Mouse (Mus musculus): Measurements from ENCODE around the gene Mxd4. TPM values are rescaled to one million over a fixed set of nuclear protein-coding genes. Genes with fewer than 3 reads are reported as not detected.

Gene Mxd4
- total and polyA plus RNA-seq, 2 experiments: 43.6 to 125 TPM

- Histone ChIP-seq H3K27ac (replicated peaks; ENCODE audit: insufficient read depth, low read depth, low read length) (no peak overlapping the region), H3K36me3 (ENCODE audit: control insufficient read depth, insufficient read depth, low read length) (no peaks in the 10 kb centered on the region), H3K79me2 (ENCODE audit: control insufficient read depth, insufficient read depth, low read length) (peaks cover 21% of the 10 kb centered on the region), H3K9ac (ENCODE audit: low read depth, low read length) (no peak overlapping the region), H3K27me3 (ENCODE audit: control insufficient read depth, insufficient read depth, low read length) (no peaks in the 10 kb centered on the region), H3K4me3 (ENCODE audit: insufficient read depth, low read depth, low read length) (no peak overlapping the region), H3K4me1 (ENCODE audit: control insufficient read depth, insufficient read depth, low read length) (peaks cover 17% of the 10 kb centered on the region)
- DNase-seq (ENCODE audit: extremely low read depth, low read depth, low spot score): no peak
- WGBS: 84% methylated on average over 1 of the region's 1 CpGs
- TF ChIP-seq CTCF (IDR thresholded peaks at IDR 0.05; ENCODE audit: low read depth, low read length) (no peak), POLR2A (IDR thresholded peaks at IDR 0.05; ENCODE audit: extremely low read depth, insufficient read depth, low read length) (no peak)
These were observed 2.0 kb upstream of the Mxd4 start for GRCm38 (mm10) chr5:34189521-34189920.

GRCm38 (mm10) chr5:34188856-34189255 is 1.3 kb upstream of the Mxd4 start:
- 87% methylated on average over 2 of the region's 2 CpGs for WGBS
- H3K79me2 ChIP-seq (ENCODE audit: control insufficient read depth, insufficient read depth, low read length): peaks cover 22% of the 10 kb centered on the region
- no peak for DNase-seq (ENCODE audit: extremely low read depth, low read depth, low spot score)
- H3K36me3 ChIP-seq (ENCODE audit: control insufficient read depth, insufficient read depth, low read length): no peaks in the 10 kb centered on the region
- H3K4me3 ChIP-seq (ENCODE audit: insufficient read depth, low read depth, low read length): no peak overlapping the region
- H3K9ac ChIP-seq (ENCODE audit: low read depth, low read length): no peak overlapping the region
- H3K27ac ChIP-seq (replicated peaks; ENCODE audit: insufficient read depth, low read depth, low read length): no peak overlapping the region
- no peaks in the 10 kb centered on the region for H3K27me3 ChIP-seq (ENCODE audit: control insufficient read depth, insufficient read depth, low read length)
- H3K4me1 ChIP-seq (ENCODE audit: control insufficient read depth, insufficient read depth, low read length): peaks cover 21% of the 10 kb centered on the region
- no peak for TF ChIP-seq POLR2A (IDR thresholded peaks at IDR 0.05; ENCODE audit: extremely low read depth, insufficient read depth, low read length)
- no peak for TF ChIP-seq CTCF (IDR thresholded peaks at IDR 0.05; ENCODE audit: low read depth, low read length)

- Histone ChIP-seq H3K4me3 (ENCODE audit: insufficient read depth, low read depth, low read length) (peak overlapping the region; percentile 68), H3K36me3 (ENCODE audit: control insufficient read depth, insufficient read depth, low read length) (peaks cover 2% of the 10 kb centered on the region; the same call in 1 of the 2 replicates), H3K27me3 (ENCODE audit: control insufficient read depth, insufficient read depth, low read length) (no peaks in the 10 kb centered on the region), H3K9ac (ENCODE audit: low read depth, low read length) (peak overlapping the region; percentile 84), H3K4me1 (ENCODE audit: control insufficient read depth, insufficient read depth, low read length) (peaks cover 26% of the 10 kb centered on the region), H3K79me2 (ENCODE audit: control insufficient read depth, insufficient read depth, low read length) (peaks cover 32% of the 10 kb centered on the region), H3K27ac (replicated peaks; ENCODE audit: insufficient read depth, low read depth, low read length) (peak overlapping the region; percentile 83)
- peak; percentile 46 for DNase-seq (ENCODE audit: extremely low read depth, low read depth, low spot score)
- under 1% methylated on average over 46 of the region's 46 CpGs for WGBS
- TF ChIP-seq CTCF (IDR thresholded peaks at IDR 0.05; ENCODE audit: low read depth, low read length) (no peak), POLR2A (IDR thresholded peaks at IDR 0.05; ENCODE audit: extremely low read depth, insufficient read depth, low read length) (0 out of 2 replicates have a peak, but pooled peaks have one; percentile 7)
These were observed 544 bp downstream of the Mxd4 start for GRCm38 (mm10) chr5:34186961-34187391.

GRCm38 (mm10) chr5:34186391-34186790 is 1.1 kb downstream of the Mxd4 start:
- TF ChIP-seq CTCF (IDR thresholded peaks at IDR 0.05; ENCODE audit: low read depth, low read length) (no peak), POLR2A (IDR thresholded peaks at IDR 0.05; ENCODE audit: extremely low read depth, insufficient read depth, low read length) (no peak)
- peak overlapping the region; percentile 84 for H3K9ac ChIP-seq (ENCODE audit: low read depth, low read length)
- H3K36me3 ChIP-seq (ENCODE audit: control insufficient read depth, insufficient read depth, low read length): peaks cover 4% of the 10 kb centered on the region; the same call in 1 of the 2 replicates
- 6% methylated on average over 2 of the region's 2 CpGs for WGBS
- peak; percentile 41 for DNase-seq (ENCODE audit: extremely low read depth, low read depth, low spot score)
- H3K4me1 ChIP-seq (ENCODE audit: control insufficient read depth, insufficient read depth, low read length): peaks cover 27% of the 10 kb centered on the region
- H3K4me3 ChIP-seq (ENCODE audit: insufficient read depth, low read depth, low read length): peak overlapping the region; percentile 68
- no peaks in the 10 kb centered on the region for H3K27me3 ChIP-seq (ENCODE audit: control insufficient read depth, insufficient read depth, low read length)
- H3K27ac ChIP-seq (replicated peaks; ENCODE audit: insufficient read depth, low read depth, low read length): peak overlapping the region; percentile 83
- H3K79me2 ChIP-seq (ENCODE audit: control insufficient read depth, insufficient read depth, low read length): peaks cover 32% of the 10 kb centered on the region

DNA sequence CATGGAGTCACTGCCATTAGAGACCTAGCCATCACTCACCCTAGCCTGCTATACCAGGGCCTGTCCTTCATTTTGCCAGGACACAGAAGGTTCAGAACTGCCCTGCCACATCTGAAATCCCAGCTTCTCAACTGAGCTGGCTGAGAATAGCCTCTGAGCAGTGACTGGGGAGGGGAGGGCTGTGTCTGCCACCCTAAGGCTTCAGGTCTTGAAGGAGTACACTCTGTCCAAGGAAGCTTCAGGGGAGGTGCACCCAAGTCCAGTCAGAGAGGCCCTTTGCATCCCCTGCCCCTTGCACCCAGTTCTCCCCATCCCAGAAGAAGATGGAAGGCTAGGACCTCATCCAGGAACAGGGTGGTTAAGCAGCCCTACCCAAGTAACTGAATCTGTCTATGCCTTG is 1.7 kb downstream of the Mxd4 start:
- DNase-seq (ENCODE audit: extremely low read depth, low read depth, low spot score): no peak
- Histone ChIP-seq H3K27ac (replicated peaks; ENCODE audit: insufficient read depth, low read depth, low read length) (peak overlapping the region; percentile 83), H3K79me2 (ENCODE audit: control insufficient read depth, insufficient read depth, low read length) (peaks cover 32% of the 10 kb centered on the region), H3K4me3 (ENCODE audit: insufficient read depth, low read depth, low read length) (peak overlapping the region; percentile 68; the same call in 1 of the 2 replicates), H3K27me3 (ENCODE audit: control insufficient read depth, insufficient read depth, low read length) (no peaks in the 10 kb centered on the region), H3K4me1 (ENCODE audit: control insufficient read depth, insufficient read depth, low read length) (peaks cover 27% of the 10 kb centered on the region), H3K36me3 (ENCODE audit: control insufficient read depth, insufficient read depth, low read length) (peaks cover 7% of the 10 kb centered on the region; the same call in 1 of the 2 replicates), H3K9ac (ENCODE audit: low read depth, low read length) (peak overlapping the region; percentile 84)
- TF ChIP-seq POLR2A (IDR thresholded peaks at IDR 0.05; ENCODE audit: extremely low read depth, insufficient read depth, low read length) (no peak), CTCF (IDR thresholded peaks at IDR 0.05; ENCODE audit: low read depth, low read length) (no peak)

DNA sequence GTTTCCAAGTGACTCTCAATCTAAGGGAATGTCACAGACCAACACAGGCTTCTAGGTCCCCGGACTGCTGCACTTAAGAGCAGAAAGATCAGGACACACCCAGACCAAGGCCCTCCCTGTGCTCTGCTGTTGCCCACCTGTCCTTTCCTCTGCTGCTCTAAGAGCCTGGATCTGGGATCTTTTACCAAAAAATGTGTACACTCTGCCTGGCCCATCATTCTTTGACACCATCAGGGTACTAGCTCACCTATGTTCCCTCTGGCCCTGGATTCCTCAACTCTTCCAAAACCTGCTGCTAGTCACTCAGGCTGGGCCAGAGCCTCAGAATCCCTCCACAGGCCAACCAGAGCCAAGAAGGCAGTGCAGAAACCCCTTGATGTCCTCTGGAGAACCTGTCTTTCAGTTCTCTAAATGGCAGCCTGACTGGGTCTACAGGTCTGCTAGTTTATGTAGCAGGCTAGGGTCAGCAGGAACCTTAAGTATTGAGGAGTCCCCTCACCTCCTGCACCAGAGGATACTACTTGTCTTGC is 2.4 kb downstream of the Mxd4 start:
- H3K4me1 ChIP-seq (ENCODE audit: control insufficient read depth, insufficient read depth, low read length): peaks cover 27% of the 10 kb centered on the region

More for the DNA sequence above, 2.4 kb downstream of the Mxd4 start:
- H3K79me2 ChIP-seq (ENCODE audit: control insufficient read depth, insufficient read depth, low read length): peaks cover 32% of the 10 kb centered on the region
- peak overlapping the region; percentile 36; the same call in 1 of the 2 replicates for H3K27ac ChIP-seq (replicated peaks; ENCODE audit: insufficient read depth, low read depth, low read length)
- peaks cover 11% of the 10 kb centered on the region for H3K36me3 ChIP-seq (ENCODE audit: control insufficient read depth, insufficient read depth, low read length)
- no peaks in the 10 kb centered on the region for H3K27me3 ChIP-seq (ENCODE audit: control insufficient read depth, insufficient read depth, low read length)
- no peak for TF ChIP-seq CTCF (IDR thresholded peaks at IDR 0.05; ENCODE audit: low read depth, low read length)
- TF ChIP-seq POLR2A (IDR thresholded peaks at IDR 0.05; ENCODE audit: extremely low read depth, insufficient read depth, low read length): no peak
- 0 out of 2 replicates have a peak overlapping the region, but pooled peaks have one; percentile 5 for H3K9ac ChIP-seq (ENCODE audit: low read depth, low read length)
- DNase-seq (ENCODE audit: extremely low read depth, low read depth, low spot score): no peak
- no peak overlapping the region for H3K4me3 ChIP-seq (ENCODE audit: insufficient read depth, low read depth, low read length)
- 91% methylated on average over 1 of the region's 1 CpGs for WGBS

All from liver, adult 2 months (tissue).